Comparison of ENCODE assay signal across 15 mouse cellular contexts in genomic region chr1:151320408-151320807, GRCm38 (mm10).
"Had no signal": no experiment of that assay in that cellular context is flagged by ENCODE, and none has a peak within 500 bp of the region (broad histone marks: within the 10 kb centered on the region; RNA-seq: fewer than 3 reads in every experiment).

No protein-coding gene starts in this region.

- H3K4me3 ChIP-seq: megakaryocyte, embryonic 14.5 days; midbrain, embryonic 13.5 days; midbrain, embryonic 15.5 days; neural tube, embryonic 12.5 days; stomach, embryonic 15.5 days had no signal

- H3K4me1 ChIP-seq: megakaryocyte, embryonic 14.5 days; midbrain, embryonic 13.5 days; midbrain, embryonic 15.5 days; neural tube, embryonic 12.5 days; stomach, embryonic 15.5 days had no signal

- ATAC-seq: midbrain, embryonic 13.5 days; midbrain, embryonic 15.5 days had no signal

- H3K4me2 ChIP-seq: midbrain, embryonic 11.5 days; midbrain, embryonic 13.5 days; midbrain, embryonic 15.5 days; neural tube, embryonic 12.5 days; stomach, embryonic 15.5 days had no signal

- H3K9ac ChIP-seq: liver, embryonic 14.5 days; midbrain, embryonic 13.5 days; midbrain, embryonic 15.5 days; neural tube, embryonic 12.5 days; stomach, embryonic 15.5 days had no signal

- H3K27me3 ChIP-seq: megakaryocyte, embryonic 14.5 days; midbrain, embryonic 13.5 days; midbrain, embryonic 15.5 days; neural tube, embryonic 12.5 days; stomach, embryonic 15.5 days had no signal

- DNase-seq: lung, adult 18-20 months; lung, postnatal 10 days; lung, postnatal 4 days; right cerebral cortex, postnatal 14 days; thymus, adult 2 months; thymus, postnatal 25 days; thymus, postnatal 4 days had no signal

- H3K27ac ChIP-seq: liver, embryonic 14.5 days; midbrain, embryonic 13.5 days; midbrain, embryonic 15.5 days; neural tube, embryonic 12.5 days; stomach, embryonic 15.5 days; stomach, postnatal 0 days had no signal

- H3K9me3 ChIP-seq: megakaryocyte, embryonic 14.5 days; midbrain, embryonic 13.5 days; midbrain, embryonic 15.5 days; neural tube, embryonic 12.5 days; stomach, embryonic 15.5 days had no signal

- H3K36me3 ChIP-seq: midbrain, embryonic 13.5 days; midbrain, embryonic 15.5 days; neural tube, embryonic 12.5 days; stomach, embryonic 15.5 days had no signal
